Mouse (Mus musculus) thymus, adult 2 months (tissue): Measurements from ENCODE around the gene Dctn1.

Experiments used
- CTCF ChIP-seq: fragments of 200-500 bp; IDR thresholded peaks from 2 replicates; pipeline ENCODE4 v1.5.1; 2012; ENCODE audit warnings: mild to moderate bottlenecking, control low read depth, low read length, moderate library complexity, borderline replicate concordance; ENCODE audit not compliant: control insufficient read depth, poor library complexity, insufficient read depth; ENCODE audit errors: extremely low read depth
- POLR2A ChIP-seq: fragments of 200-500 bp; IDR thresholded peaks from 2 replicates; pipeline ENCODE4 v1.6.1; 2012; ENCODE audit warnings: mild to moderate bottlenecking, low read length, control low read depth, moderate library complexity; ENCODE audit not compliant: control insufficient read depth, poor library complexity, insufficient read depth; ENCODE audit errors: extremely low read depth

DNA sequence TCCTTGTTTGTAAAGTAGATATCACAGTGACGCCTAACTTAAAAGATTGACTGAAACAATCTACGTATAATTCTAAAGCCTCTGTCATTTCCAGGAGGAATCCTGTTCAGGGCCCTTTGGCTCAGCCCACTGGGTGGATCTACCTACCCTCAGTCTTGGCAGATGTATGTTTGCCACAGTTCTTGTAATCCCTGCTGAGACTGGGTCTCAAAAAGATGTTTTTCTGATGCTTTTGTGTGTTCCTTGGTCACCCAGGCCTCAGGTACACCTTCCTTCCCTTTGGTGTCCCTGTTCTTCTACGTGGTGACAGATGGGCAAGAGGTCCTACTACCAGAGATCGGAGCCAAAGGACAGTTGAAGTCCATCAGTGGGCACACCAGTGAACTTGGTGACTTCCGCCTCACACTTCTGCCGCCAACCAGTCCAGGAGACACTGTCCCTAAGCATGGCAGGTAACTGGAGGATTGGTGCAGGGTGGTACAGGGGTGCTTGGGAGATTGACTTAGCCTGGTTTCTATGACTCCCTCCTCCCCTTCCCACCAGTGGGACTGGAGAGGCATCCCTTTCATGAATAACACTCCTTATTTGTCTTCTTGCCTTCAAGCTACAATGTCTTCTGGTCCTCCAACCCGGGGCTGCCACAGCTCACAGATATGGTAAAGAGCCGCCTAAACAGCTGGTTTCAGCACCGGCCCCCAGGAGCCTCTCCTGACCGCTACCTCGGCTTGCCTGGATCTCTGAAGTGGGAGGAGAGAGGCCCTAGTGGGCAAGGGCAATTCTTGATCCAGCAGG, 49.2 kb upstream of the Dctn1 start:
- TF ChIP-seq CTCF (no peak), POLR2A (no peak)
